Mouse (Mus musculus) embryonic facial prominence, embryonic 15.5 days (tissue): ENCODE measurements around the gene Tmem45a2. TPM values are rescaled to one million over a fixed set of nuclear protein-coding genes. Genes with fewer than 3 reads are reported as not detected.

Experiments
- ATAC-seq: fragments of 200-750 bp; cut with Nextera tagmentation; 2 replicates; pipeline ENCODE4 v1.8.0; 2017; ENCODE audit warnings: low read depth, moderate TSS enrichment; ENCODE audit not compliant: insufficient number of reproducible peaks, low FRiP score, low TSS enrichment
- H3K27ac ChIP-seq: fragments of 300-500 bp; sonication (generic); replicated peaks from 2 replicates; pipeline ENCODE4 v1.5.1; 2015; ENCODE audit warnings: mild to moderate bottlenecking, inconsistent platforms
- H3K27me3 ChIP-seq: fragments of 300-500 bp; sonication (generic); 2 replicates; pipeline ENCODE4 v1.6.1; 2015; ENCODE audit warnings: inconsistent platforms
- H3K36me3 ChIP-seq: fragments of 300-500 bp; sonication (generic); 2 replicates; pipeline ENCODE4 v1.6.1; 2015; ENCODE audit warnings: mild to moderate bottlenecking, inconsistent platforms
- H3K4me1 ChIP-seq: fragments of 300-500 bp; sonication (generic); 2 replicates; pipeline ENCODE4 v1.6.1; 2015; ENCODE audit warnings: inconsistent platforms
- H3K4me2 ChIP-seq: fragments of 300-500 bp; sonication (generic); replicated peaks from 2 replicates; pipeline ENCODE4 v1.6.1; 2015; ENCODE audit warnings: mild to moderate bottlenecking, inconsistent platforms
- H3K4me3 ChIP-seq: fragments of 300-500 bp; sonication (generic); replicated peaks from 2 replicates; pipeline ENCODE4 v1.5.1; 2015; ENCODE audit warnings: mild to moderate bottlenecking, inconsistent platforms
- H3K9ac ChIP-seq: fragments of 300-500 bp; sonication (generic); 2 replicates; pipeline ENCODE4 v1.6.1; 2015; ENCODE audit warnings: inconsistent platforms
- H3K9me3 ChIP-seq: fragments of 300-500 bp; sonication (generic); replicated peaks from 2 replicates; pipeline ENCODE4 v1.6.1; 2016; ENCODE audit warnings: inconsistent platforms
- WGBS: fragments of 180-500 bp; shearing (Covaris S2); methylation state at CpG from one replicate; pipeline ENCODE4 v1.1.7; 2015; 5-methylcytosine and 5-hydroxymethylcytosine counted together
- polyA plus RNA-seq: library from polyadenylated mRNA; unstranded; fragments of >200 nt; fragmentation: Nextera tagmentation; extraction: Ambion mirVana; gene quantifications from 2 replicates; pipeline ENCODE4 v1.2.1, GENCODE M21; 2015

The Tmem45a2 gene
- polyA plus RNA-seq, result 0.15 and 0.38 TPM in 2 replicates

DNA sequence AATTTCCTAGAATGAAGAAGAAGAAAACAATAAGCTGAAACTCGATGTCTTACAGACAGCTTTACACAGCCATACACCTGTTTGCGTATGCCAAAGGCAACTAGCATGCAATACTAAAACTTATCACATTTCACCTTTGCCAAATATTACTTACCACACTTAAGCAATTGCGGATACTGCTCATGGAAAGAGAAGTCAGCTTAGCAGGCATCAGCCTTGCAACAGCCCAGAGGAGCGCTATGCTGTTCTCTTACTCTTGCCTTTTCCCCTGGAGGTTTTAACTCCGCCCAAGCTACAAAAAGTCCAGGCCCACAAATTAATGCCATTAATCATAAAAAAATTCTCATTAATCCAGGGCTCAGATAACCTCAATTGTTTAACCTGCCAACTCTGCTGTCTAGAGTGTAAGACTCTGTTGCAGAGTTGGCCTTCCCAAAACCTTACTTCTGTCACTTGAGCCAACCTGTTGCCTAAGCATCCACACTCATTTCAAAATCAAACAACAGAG, at the start of gene Tmem45a2:
Gene Tmem45a2, minus strand, starts transcription at position 241 of the 508 bp plus-strand sequence.
- 86% methylated on average over 5 of the region's 5 CpGs for WGBS
- no peak within 1 kb of the TSS for H3K9ac ChIP-seq
- no peaks in the 10 kb centered on the region for H3K27me3 ChIP-seq
- no peaks in the 10 kb centered on the region for H3K9me3 ChIP-seq
- no peak within 1 kb of the TSS for H3K27ac ChIP-seq
- H3K4me2 ChIP-seq, result no peak within 1 kb of the TSS
- no peak for ATAC-seq
- H3K36me3 ChIP-seq, result no peaks in the 10 kb centered on the region
- no peaks in the 10 kb centered on the region for H3K4me1 ChIP-seq
- H3K4me3 ChIP-seq, result no peak within 1 kb of the TSS

- WGBS, result 78% methylated on average over 2 of the region's 2 CpGs
- Histone ChIP-seq H3K4me3 (no peak overlapping the region), H3K4me1 (peaks cover 2% of the 10 kb centered on the region), H3K27ac (no peak overlapping the region), H3K9ac (no peak overlapping the region), H3K36me3 (no peaks in the 10 kb centered on the region), H3K9me3 (no peaks in the 10 kb centered on the region), H3K4me2 (no peak overlapping the region), H3K27me3 (no peaks in the 10 kb centered on the region)
- ATAC-seq, result no peak
These were observed 46.4 kb upstream of the Tmem45a2 start for GRCm38 (mm10) chr16:57117562-57117961.

- no peak overlapping the region for H3K9ac ChIP-seq
- H3K27ac ChIP-seq, result no peak overlapping the region
- H3K9me3 ChIP-seq, result no peaks in the 10 kb centered on the region
- no peaks in the 10 kb centered on the region for H3K36me3 ChIP-seq
- no peak for ATAC-seq
- H3K4me1 ChIP-seq, result no peaks in the 10 kb centered on the region
- no peak overlapping the region for H3K4me3 ChIP-seq
- H3K4me2 ChIP-seq, result no peak overlapping the region
- no peaks in the 10 kb centered on the region for H3K27me3 ChIP-seq
These were observed 44.9 kb upstream of the Tmem45a2 start for GRCm38 (mm10) chr16:57116066-57116465.

- ATAC-seq, result no peak
- no peaks in the 10 kb centered on the region for H3K4me1 ChIP-seq
- no peaks in the 10 kb centered on the region for H3K36me3 ChIP-seq
- no peak overlapping the region for H3K4me2 ChIP-seq
- H3K9ac ChIP-seq, result no peak overlapping the region
- H3K4me3 ChIP-seq, result no peak overlapping the region
- no peak overlapping the region for H3K27ac ChIP-seq
- H3K9me3 ChIP-seq, result no peaks in the 10 kb centered on the region
- H3K27me3 ChIP-seq, result no peaks in the 10 kb centered on the region
- WGBS, result 74% methylated on average over 5 of the region's 5 CpGs
These were observed 35.2 kb upstream of the Tmem45a2 start for GRCm38 (mm10) chr16:57106185-57106960.

DNA sequence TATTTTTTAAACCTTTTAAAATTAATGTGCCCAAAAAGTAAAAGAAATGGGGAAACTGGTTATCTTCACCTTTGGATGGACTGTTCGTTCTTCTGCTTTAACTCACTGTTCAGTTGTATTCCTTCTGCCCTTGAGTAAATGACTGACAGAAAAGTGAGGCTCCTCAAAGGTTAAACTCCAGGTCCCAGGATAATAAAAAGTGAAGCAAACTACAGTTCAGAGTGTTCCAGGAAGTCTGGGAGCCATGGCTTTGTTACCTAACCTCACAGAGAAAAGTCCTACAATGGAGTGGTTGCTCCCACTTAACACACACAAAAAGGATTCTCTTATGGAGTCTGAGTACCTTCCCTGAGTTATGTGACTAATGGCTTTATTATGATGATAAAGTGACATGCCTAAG, 30.0 kb upstream of the Tmem45a2 start:
- Histone ChIP-seq H3K36me3 (no peaks in the 10 kb centered on the region), H3K4me2 (no peak overlapping the region), H3K9ac (no peak overlapping the region), H3K4me3 (no peak overlapping the region), H3K27ac (no peak overlapping the region), H3K4me1 (no peaks in the 10 kb centered on the region), H3K9me3 (no peaks in the 10 kb centered on the region), H3K27me3 (no peaks in the 10 kb centered on the region)
- ATAC-seq, result no peak
- 88% methylated on average over 1 of the region's 1 CpGs for WGBS

DNA sequence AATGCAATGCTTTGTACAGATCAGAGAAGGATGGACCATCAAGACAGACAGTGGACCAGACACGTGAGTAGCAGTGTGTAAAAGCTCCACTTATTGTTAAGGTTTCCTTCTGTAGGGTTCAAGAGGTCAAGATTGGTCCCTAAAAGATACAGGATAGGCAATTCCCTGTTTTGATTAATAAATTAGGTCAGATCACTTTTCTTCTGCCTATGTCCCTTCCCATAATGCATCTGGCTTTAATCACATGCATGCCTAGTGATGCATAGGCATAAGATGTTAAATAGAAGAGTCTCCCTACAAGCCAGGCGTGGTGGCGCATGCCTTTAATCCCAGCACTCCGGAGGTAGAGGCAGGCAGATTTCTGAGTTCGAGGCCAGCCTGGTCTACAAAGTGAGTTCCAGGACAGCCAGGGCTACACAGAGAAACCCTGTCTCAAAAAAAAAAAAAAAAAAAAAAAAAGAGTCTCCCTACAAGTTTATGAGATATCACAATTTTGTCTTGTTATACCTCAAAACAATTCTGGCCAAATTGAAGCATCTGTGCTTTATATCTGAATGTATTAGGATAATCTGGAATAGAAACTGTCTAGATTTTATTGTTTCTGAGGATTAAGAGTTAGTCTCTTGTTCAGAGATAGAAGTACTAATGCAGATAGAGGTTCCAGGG, 28.5 kb upstream of the Tmem45a2 start:
- no peak overlapping the region for H3K4me2 ChIP-seq
- no peaks in the 10 kb centered on the region for H3K4me1 ChIP-seq
- H3K9me3 ChIP-seq, result no peaks in the 10 kb centered on the region
- no peak for ATAC-seq
- H3K4me3 ChIP-seq, result no peak overlapping the region
- H3K36me3 ChIP-seq, result no peaks in the 10 kb centered on the region
- H3K9ac ChIP-seq, result no peak overlapping the region
- 65% methylated on average over 5 of the region's 5 CpGs for WGBS
- no peak overlapping the region for H3K27ac ChIP-seq
- no peaks in the 10 kb centered on the region for H3K27me3 ChIP-seq

DNA sequence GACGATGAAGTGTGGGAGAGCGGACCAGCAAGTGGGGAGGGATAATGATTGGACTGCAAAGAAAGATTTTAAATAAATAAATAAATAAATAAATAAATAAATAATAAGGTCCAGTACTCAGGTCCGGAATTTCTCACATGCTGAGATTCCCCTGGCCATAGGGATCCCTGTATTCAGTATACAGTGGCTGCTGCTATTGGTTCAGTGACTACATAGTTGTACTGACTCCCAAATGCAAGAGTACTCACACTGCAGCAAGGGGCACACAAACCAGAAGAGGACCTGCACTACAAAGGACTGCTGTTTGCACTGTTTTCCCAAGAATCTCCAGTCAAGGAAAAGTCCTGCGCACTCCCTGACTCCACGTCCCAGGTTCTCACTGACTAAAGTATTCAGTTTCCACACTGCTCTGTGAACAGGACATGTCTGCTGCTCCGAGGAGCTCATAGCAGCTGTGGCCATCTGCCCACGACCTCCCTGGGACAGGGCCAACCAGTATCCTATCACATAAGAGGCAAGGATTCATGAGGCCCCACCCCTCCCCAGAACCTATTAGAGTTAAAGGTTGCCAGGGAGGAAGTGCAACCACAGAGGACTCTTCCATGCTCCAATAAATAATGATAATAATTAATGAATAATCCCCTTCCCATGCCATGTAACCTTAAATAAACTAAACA, 27.4 kb upstream of the Tmem45a2 start:
- Histone ChIP-seq H3K9ac (no peak overlapping the region), H3K4me2 (no peak overlapping the region), H3K4me1 (no peaks in the 10 kb centered on the region), H3K4me3 (no peak overlapping the region), H3K9me3 (no peaks in the 10 kb centered on the region), H3K36me3 (no peaks in the 10 kb centered on the region), H3K27me3 (no peaks in the 10 kb centered on the region; the same call in 1 of the 2 replicates), H3K27ac (no peak overlapping the region)
- ATAC-seq, result no peak
- WGBS, result 63% methylated on average over 7 of the region's 7 CpGs

DNA sequence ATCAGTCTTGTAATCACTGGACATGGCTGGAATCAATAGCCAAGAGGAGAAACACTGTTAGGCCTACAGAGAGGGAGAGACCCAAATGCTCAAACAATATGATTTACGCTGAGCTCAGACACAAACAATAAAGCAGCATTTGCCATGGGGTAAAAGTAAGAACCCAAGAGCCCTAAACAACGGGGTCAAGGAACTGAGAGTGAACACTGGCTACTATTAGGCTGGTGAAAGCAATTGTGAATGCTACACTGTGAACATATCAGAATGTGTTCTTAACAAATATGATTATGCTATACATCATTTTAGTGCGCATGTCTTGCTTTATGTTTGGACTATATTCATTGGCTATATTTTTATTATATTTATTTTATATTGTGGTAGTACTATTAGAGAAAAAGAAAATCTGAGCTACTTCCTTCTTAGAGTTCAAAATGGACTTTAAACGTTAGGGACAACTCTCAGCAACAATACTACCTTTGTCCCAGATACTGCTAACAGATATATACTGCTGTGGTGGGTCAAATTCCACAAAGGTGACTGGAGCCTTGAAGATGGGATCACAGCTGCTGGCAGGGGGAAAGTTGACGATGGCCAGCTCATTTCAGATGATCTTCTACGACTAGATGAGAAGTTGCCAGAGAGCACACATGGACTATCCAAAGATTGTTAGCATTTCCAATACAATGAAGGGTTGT, 21.9 kb upstream of the Tmem45a2 start:
- WGBS, result 62% methylated on average over 6 of the region's 6 CpGs

GRCm38 (mm10) chr16:57092460-57092859, 21.3 kb upstream of the Tmem45a2 start:
- Histone ChIP-seq H3K27me3 (no peaks in the 10 kb centered on the region; the same call in 1 of the 2 replicates), H3K36me3 (no peaks in the 10 kb centered on the region), H3K4me3 (no peak overlapping the region), H3K4me2 (no peak overlapping the region), H3K27ac (no peak overlapping the region), H3K9ac (no peak overlapping the region), H3K4me1 (no peaks in the 10 kb centered on the region), H3K9me3 (no peaks in the 10 kb centered on the region)
- 36% methylated on average over 4 of the region's 4 CpGs for WGBS
- ATAC-seq, result no peak

More for the DNA sequence above, 21.9 kb upstream of the Tmem45a2 start:
- no peaks in the 10 kb centered on the region for H3K36me3 ChIP-seq
- H3K9ac ChIP-seq, result no peak overlapping the region
- no peaks in the 10 kb centered on the region for H3K4me1 ChIP-seq
- H3K4me2 ChIP-seq, result no peak overlapping the region
- H3K9me3 ChIP-seq, result no peaks in the 10 kb centered on the region
- no peak overlapping the region for H3K27ac ChIP-seq
- H3K27me3 ChIP-seq, result no peaks in the 10 kb centered on the region; the same call in 1 of the 2 replicates
- no peak for ATAC-seq
- no peak overlapping the region for H3K4me3 ChIP-seq

DNA sequence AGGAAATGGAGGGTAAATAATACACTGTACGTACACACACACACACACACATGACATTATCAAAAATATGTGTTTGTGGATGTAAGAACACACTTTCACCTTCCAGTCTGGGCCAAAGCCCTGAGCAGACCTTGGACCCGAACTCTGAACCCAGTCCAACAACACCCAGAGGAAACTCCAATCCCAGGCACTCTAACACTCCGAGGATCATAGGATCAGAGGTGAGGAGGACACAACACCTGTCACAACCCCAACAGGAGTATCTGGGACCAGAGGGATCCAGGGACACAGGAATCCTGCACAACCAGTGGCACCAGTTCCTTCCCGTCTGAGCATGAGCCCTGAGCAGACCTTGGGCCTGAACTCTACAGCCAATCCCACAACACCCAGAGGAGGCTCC, 8.4 kb upstream of the Tmem45a2 start:
- Histone ChIP-seq H3K4me1 (no peaks in the 10 kb centered on the region), H3K4me2 (no peak overlapping the region), H3K27ac (no peak overlapping the region), H3K9me3 (no peaks in the 10 kb centered on the region), H3K27me3 (no peaks in the 10 kb centered on the region), H3K36me3 (no peaks in the 10 kb centered on the region), H3K4me3 (no peak overlapping the region), H3K9ac (no peak overlapping the region)
- WGBS, result 72% methylated on average over 4 of the region's 4 CpGs
- ATAC-seq, result no peak

DNA sequence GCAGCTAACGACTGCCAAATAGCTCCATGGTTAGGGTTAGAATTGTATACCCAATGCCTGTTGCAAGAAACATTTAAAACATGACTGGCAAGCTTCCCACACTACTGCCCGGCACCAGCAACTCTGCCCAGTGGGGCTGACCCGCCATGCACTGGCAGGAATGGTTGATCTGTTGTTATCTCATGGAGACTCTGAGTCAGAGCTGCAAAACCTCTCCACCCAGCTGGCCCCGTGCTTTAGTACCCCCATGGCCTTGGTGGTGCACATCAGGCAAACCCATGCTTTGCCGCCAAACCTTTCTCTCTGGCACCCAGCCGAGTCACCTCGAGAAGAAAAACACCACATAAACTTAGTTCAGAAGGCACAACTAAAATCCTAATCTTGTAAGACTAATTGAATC, 4.8 kb upstream of the Tmem45a2 start:
- Histone ChIP-seq H3K36me3 (no peaks in the 10 kb centered on the region), H3K4me1 (no peaks in the 10 kb centered on the region), H3K4me2 (no peak overlapping the region), H3K27me3 (no peaks in the 10 kb centered on the region), H3K4me3 (no peak overlapping the region), H3K9me3 (no peaks in the 10 kb centered on the region), H3K27ac (no peak overlapping the region), H3K9ac (no peak overlapping the region)
- no peak for ATAC-seq
- WGBS, result 73% methylated on average over 7 of the region's 7 CpGs
